Mouse (Mus musculus) forebrain, embryonic 12.5 days (tissue): ENCODE results near the gene Eef2kmt. TPM values are rescaled to one million over a fixed set of nuclear protein-coding genes. Genes with fewer than 3 reads are reported as not detected.

ENCODE experiments used
- microRNA-seq: library from miRNA; unstranded; fragments of <30 nt; microRNA quantifications from one replicate; pipeline ENCODE4, GENCODE M21; 2017
- polyA plus RNA-seq: library from polyadenylated mRNA; unstranded; fragments of >200 nt; fragmentation: Nextera tagmentation; extraction: Ambion mirVana; gene quantifications from 2 replicates; pipeline ENCODE4 v1.2.1, GENCODE M21; 2016

Gene Eef2kmt
- polyA plus RNA-seq, 1 experiment from 2014 or later, result 11.2 TPM

Small RNA genes within 50 kb of the gene (microRNA-seq; reads per million reads assigned to microRNA genes)
- not detected for gene Gm23689
- gene Gm26095, result not detected
- gene Mir6364, result not detected

Other genes with a start within 250 kb of the Eef2kmt start
- gene Smim22, start 248.7 kb downstream of the Eef2kmt start, polyA plus RNA-seq, result 1.8 and 2.4 TPM in 2 replicates
- gene Rogdi, start 242.4 kb downstream of the Eef2kmt start, polyA plus RNA-seq, result 80.2 and 83.5 TPM in 2 replicates
- gene Glyr1, start 206.1 kb downstream of the Eef2kmt start, polyA plus RNA-seq, result 216 and 238 TPM in 2 replicates
- gene Ubn1, start 205.9 kb downstream of the Eef2kmt start, polyA plus RNA-seq, result 23.8 and 24.8 TPM in 2 replicates
- 0.47 and 1.1 TPM in 2 replicates for gene Ppl, start 123.6 kb downstream of the Eef2kmt start, polyA plus RNA-seq
- gene Sec14l5, start 108.9 kb downstream of the Eef2kmt start, polyA plus RNA-seq, result 0.28 and 0.33 TPM in 2 replicates
- 9.3 and 12.8 TPM in 2 replicates for gene Nagpa, start 52.0 kb downstream of the Eef2kmt start, polyA plus RNA-seq
- gene AU021092, start 33.7 kb downstream of the Eef2kmt start, polyA plus RNA-seq, result 4.7 and 5.9 TPM in 2 replicates
- gene Alg1, start 22.4 kb downstream of the Eef2kmt start, polyA plus RNA-seq, result 24.4 and 27.1 TPM in 2 replicates